Mouse (Mus musculus): Measurements from ENCODE around the gene Gm17190.
A peak's percentile ranks its signal among the peaks of the same experiment; 100 is the strongest.
"Not testable (repeated sequence)": the region's sequence is repeated elsewhere in the genome, so short reads cannot be mapped to it uniquely, and the experiment has no call there.

Gene Gm17190

GRCm38 (mm10) chr13:96081754-96082153 is at the start of gene Gm17190:
Gene Gm17190 (plus strand): TSS chr13:96082054.
- not testable (repeated sequence) for DNase-seq

DNA sequence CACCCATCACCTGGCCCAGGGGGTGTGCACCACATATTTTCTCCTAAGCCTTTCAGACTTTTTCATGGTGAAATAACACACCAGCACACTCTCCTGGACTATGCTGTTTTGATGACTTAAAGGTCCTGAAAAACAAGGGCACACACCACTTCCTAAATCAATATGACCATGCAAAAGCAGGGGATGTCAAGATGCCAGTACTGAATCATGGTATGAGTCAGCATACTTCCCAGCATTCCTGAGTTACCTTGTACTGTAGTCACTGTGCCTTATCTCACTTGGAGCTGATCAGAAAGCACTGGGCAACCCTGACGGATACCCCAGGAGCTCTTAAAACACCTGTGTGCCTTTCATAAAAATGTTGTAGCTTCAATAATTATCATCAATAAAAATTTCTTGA is 42.3 kb upstream of the Gm17190 start:
- no peak for DNase-seq

DNA sequence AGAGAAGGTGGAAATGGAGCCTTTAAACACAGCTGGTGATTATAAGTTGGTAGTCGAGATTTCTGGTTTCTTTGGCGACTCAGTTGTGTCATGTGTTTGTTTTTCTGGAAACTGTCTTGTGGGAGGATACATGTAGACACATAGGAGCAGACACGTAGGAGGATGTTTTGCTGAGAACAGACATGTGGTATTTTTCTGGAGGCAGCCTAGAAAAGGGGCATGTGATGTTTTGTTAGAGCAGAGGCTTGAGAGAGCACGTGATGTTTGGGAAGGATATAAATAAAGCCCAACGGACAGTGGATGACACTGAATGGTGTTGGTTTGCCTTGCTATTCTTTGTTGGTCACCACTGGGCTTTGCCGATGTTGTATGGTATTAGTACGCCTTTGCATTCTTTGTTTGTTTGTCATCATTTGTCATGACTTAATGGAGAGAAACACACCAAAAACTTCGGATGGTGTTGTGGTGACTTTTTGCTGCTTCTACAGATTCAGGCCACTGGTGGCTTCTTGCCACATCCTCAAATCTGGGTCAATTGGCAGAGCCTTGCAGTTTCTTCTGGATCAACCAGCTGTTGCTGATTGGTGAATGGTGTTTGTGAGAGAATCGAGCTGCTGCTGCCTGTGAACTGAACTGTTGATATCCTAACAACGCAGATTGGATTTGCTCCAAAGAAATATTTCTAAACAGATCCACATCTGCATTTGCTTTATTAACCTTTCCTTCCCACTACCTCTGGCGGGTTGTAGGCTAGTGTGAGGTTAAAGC is 41.4 kb upstream of the Gm17190 start:
- DNase-seq, result no peak

DNA sequence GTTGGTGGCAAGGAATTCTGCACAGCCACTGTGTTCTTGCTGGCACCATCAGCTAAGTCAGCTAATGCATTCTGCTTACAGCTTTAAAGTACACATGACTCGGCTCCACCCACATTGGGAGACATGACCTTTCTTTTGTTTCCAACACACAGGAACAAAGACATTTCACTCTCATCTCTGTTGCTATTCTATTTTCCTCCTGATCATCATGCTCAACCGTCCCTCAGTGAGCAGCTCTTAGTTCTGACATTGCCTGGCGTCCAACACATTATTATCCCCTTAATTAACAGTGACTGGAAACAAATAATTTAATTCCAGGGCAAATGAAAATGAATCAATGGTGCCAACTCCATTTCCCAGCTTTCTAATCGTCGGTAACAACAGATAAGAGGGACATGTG is 36.5 kb upstream of the Gm17190 start:
- DNase-seq, result no peak

DNA sequence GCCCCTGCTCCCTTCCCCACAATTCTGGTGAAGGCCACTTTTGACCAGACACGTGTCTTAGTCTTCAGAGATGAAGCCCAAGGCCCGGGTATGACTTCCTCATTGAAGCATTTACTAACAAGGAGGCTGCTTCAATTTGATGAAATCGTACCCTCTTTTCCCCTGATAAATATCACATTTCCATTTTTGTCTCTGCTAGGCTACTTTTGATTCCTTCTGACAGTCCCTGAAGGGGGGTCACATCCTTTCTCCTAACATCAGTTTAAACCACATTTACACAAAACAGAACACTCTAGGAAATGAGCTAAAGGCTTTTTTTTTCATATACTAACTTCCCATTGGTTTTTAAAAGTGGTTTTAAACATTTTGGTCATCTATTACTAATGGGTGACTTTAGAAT is 29.1 kb upstream of the Gm17190 start:
- no peak for DNase-seq

- DNase-seq, result peak in 1 of 2 experiments; percentile 4
Observed at GRCm38 (mm10) chr13:96073555-96073954, 8.3 kb upstream of the Gm17190 start.

DNA sequence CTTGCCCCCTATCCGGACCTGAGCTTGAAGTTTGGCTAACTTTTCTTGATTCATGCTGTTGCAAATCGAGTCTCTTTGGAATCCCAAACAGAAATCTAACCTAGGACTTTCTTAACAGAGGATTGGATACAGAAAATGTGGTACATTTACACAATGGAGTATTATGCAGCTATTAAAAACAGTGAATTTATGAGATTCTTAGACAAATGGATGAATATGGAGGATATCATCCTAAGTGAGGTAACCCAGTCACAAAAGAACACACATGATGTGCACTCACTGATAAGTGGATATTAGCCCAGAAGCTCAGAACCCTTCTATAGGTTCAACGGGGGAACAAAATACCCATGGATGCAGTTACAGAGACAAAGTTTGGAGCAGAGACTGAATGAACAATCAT is 578 bp upstream of the Gm17190 start, which contains the start of gene Gm20075:
Gm20075 (minus strand) TSS at position 101 of the 400 bp plus-strand sequence.
- not testable (repeated sequence) for DNase-seq

DNA sequence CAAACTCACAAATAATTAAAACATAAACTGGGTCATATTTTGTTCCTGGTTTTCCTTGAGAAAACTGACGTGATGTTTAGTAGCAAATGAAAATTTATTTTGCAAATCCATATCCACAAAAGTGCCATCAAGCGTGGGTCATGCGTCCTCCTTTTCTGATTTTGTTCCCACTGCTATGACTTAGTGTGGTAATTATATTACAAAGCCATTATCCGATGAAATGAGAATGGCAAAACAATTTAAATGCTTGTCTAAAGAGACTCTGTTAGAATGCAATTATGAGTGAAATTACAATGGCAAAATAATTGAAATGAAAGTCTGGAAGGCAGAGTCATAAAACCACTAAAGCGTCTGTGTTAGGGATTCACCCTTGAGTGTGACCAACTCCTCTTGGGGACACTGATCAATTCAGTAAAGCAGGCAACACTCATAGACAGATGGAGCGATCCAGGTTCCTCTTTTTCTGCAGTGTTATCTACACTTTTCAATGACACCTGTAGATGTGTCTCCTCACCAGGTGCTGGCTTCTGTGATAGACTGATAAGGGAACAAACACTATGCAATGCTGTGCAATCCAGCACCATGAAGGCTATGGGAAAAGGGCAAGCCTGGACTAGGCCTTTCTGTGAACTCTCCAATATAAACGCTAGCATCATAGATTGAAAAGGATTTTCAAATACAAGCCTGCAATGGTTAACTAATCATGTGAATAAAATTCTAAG is 3.9 kb downstream of the Gm17190 start:
- no peak for DNase-seq

- no peak for DNase-seq
Observed at GRCm38 (mm10) chr13:96090929-96091328, 9.1 kb downstream of the Gm17190 start.

- DNase-seq, result peak in 1 of 2 experiments; percentile 5
Observed at GRCm38 (mm10) chr13:96106367-96106766, 24.5 kb downstream of the Gm17190 start.

- DNase-seq, result no peak
Observed at GRCm38 (mm10) chr13:96110767-96111166, 28.9 kb downstream of the Gm17190 start.

DNA sequence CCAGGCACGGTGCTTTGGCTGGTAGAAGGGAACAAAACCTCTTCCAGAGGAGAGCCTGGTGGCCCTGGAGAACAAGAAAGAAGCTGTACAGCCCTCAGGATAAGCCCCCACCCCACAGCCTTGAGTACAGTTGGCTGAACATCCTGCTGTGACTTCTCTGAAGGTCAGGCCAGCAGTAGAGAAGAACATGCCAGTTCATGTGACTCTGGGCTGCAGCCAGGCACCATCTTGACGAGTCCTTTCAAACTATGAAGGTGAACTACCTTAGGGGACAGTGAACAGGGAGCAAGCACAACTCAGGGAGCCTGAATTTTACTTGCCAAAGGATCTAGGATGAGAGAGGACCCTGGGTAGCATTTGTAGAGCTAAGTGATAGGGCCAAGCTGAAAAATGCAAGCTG is 30.9 kb downstream of the Gm17190 start:
- no peak for DNase-seq

- DNase-seq, result no peak
Observed at GRCm38 (mm10) chr13:96125011-96125410, 43.2 kb downstream of the Gm17190 start.

DNA sequence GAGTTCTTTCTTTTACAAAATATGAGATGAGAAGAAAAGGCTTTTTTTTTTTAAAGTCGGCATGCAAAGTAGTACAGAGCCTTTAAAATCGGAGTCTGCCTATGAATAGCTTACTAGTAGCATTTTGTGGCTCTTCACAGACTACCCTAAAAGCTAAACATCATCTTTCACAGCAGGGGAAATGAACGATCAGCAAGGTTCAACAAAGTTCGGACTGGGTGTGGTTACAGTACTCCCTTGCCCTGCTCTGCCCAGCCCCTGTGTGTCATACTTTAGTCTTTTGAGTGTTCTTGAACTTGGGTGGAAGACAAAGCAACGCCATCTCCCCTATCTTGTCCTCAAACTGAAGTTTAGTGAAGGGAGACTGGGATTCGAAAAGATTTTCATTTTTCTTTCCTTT is 44.8 kb downstream of the Gm17190 start:
- DNase-seq, result no peak

- DNase-seq, result no peak
Observed at GRCm38 (mm10) chr13:96129081-96129480, 47.2 kb downstream of the Gm17190 start.

DNA sequence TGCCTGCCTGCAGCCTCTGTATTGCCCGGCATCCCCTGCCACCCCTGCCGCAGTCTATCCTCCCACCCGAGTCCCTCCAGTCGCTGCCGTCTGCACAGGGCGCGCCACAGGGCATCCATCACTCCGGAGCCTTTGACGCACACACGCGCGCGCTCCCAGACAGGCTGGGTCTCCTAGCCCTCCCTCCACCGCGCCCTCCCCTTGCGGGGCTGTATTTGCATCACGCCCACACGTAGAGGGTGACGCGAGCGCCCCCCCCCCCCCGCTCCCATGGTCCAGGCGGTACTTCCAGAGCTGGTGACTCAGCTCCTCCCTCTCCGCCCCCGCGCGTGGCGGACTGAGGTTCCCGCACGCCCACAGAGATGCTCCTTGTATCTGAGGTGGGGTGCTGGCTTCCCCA is 49.2 kb downstream of the Gm17190 start:
- DNase-seq, result peak; percentile 18 to 46

- peak; percentile 1 to 6 for DNase-seq
Observed at GRCm38 (mm10) chr13:96131911-96132310, 50.1 kb downstream of the Gm17190 start.

DNA sequence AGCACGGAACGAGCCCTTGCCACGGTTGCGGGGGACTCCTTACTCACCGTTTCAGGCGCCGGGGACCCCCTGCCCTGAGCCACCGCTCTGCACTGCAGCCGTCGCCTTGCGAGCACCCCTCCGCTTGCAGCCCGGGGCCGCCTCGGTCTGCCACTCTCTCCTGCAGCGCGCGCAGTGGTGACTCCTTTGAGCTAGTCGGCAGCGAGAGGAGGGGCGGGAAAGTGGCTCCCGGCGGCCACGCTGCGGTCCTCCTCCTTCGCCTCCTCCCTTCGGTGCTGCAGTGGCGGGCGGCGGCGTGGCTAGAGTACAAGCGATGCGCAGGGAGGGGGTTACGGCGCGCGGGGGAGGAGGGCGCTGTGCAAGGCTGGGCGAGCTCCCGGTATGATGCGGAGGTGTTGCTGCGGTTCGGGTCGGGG is 50.6 kb downstream of the Gm17190 start, which contains the start of gene Sv2c:
Sv2c (minus strand) TSS at position 177 of the 416 bp plus-strand sequence.
- DNase-seq, result peak; percentile 72 to 81

All from kidney, postnatal 4 days (tissue).